23 mouse cellular contexts compared by ENCODE assay signal in the genomic region with DNA sequence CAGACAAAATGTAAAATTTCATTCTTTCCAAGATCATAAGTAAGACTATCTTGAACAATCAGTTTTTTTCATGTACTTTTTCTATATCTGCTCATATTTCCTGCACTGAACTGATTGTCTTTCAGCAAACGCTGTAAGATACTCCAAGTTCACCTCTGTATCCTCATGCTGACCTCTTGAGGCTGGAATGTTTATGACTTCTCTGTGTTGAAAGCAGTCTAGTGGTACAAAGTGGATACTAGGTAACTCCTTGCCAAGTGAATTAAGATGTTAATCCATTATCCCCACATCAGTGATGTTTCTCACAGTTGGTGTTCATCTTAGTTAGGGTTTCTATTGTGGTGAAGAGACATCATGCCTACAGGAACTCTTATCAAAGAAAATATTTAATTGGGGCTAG.
DNase-seq lines count a peak whose midpoint lies in the region; ATAC-seq and TF ChIP-seq lines count a peak whose summit lies in the region.
"Had no signal": no experiment of that assay in that cellular context is flagged by ENCODE, and none has a peak within 500 bp of the region (broad histone marks: within the 10 kb centered on the region; RNA-seq: fewer than 3 reads in every experiment).

No protein-coding gene starts in this region.

- TF ChIP-seq EP300 in heart, postnatal 0 days (IDR thresholded peaks at IDR 0.05; ENCODE audit: low read depth), result no peak
- no peak for TF ChIP-seq EP300 in stomach, postnatal 0 days (optimal IDR thresholded peaks at IDR 0.05)

- peak; percentile 35 for TF ChIP-seq CTCF in heart, postnatal 0 days (IDR thresholded peaks at IDR 0.05; ENCODE audit: low read depth)
- no peak for TF ChIP-seq CTCF in lung, embryonic 14.5 days (IDR thresholded peaks at IDR 0.05; ENCODE audit: low read depth)
- TF ChIP-seq CTCF in stomach, postnatal 0 days (IDR thresholded peaks at IDR 0.05; ENCODE audit: low read depth), result peak; percentile 45

- WGBS in heart, postnatal 0 days, result 37% methylated on average over 1 of the region's 1 CpGs
- WGBS in lung, embryonic 14.5 days, result 47% methylated on average over 1 of the region's 1 CpGs
- 42% methylated on average over 1 of the region's 1 CpGs for WGBS in stomach, postnatal 0 days

- H3K4me2 ChIP-seq in heart, postnatal 0 days (ENCODE audit: low read depth, low read length), result no peak overlapping the region
- H3K4me2 ChIP-seq in lung, embryonic 14.5 days, result no peak overlapping the region
- H3K4me2 ChIP-seq in stomach, postnatal 0 days (replicated peaks; ENCODE audit: low read depth), result no peak overlapping the region
- H3K4me2 ChIP-seq: heart, embryonic 13.5 days; hindbrain, embryonic 15.5 days; intestine, embryonic 15.5 days; midbrain, embryonic 13.5 days; neural tube, embryonic 13.5 days had no signal

- no peaks in the 10 kb centered on the region for H3K9me3 ChIP-seq in heart, postnatal 0 days (replicated peaks; ENCODE audit: control insufficient read depth, low read length)
- no peaks in the 10 kb centered on the region for H3K9me3 ChIP-seq in lung, embryonic 14.5 days (ENCODE audit: low read depth, low read length)
- no peaks in the 10 kb centered on the region for H3K9me3 ChIP-seq in stomach, postnatal 0 days (ENCODE audit: control insufficient read depth, low read length)
- H3K9me3 ChIP-seq: embryonic facial prominence, embryonic 10.5 days; heart, embryonic 13.5 days; hindbrain, embryonic 15.5 days; intestine, embryonic 15.5 days; midbrain, embryonic 13.5 days; neural tube, embryonic 13.5 days had no signal

- H3K4me3 ChIP-seq in heart, postnatal 0 days (ENCODE audit: low read depth, low read length), result no peak overlapping the region
- H3K4me3 ChIP-seq in lung, embryonic 14.5 days (ENCODE audit: low read depth, low read length), result no peak overlapping the region
- H3K4me3 ChIP-seq in stomach, postnatal 0 days (ENCODE audit: low read depth, low read length), result no peak overlapping the region
- H3K4me3 ChIP-seq: embryonic facial prominence, embryonic 10.5 days; heart, embryonic 13.5 days; hindbrain, embryonic 15.5 days; intestine, embryonic 15.5 days; layer of hippocampus, adult 2 months; midbrain, embryonic 13.5 days; myocyte; neural tube, embryonic 13.5 days had no signal

- H3K27ac ChIP-seq in heart, postnatal 0 days (ENCODE audit: low read depth), result no peak overlapping the region
- H3K27ac ChIP-seq in lung, embryonic 14.5 days (ENCODE audit: low read depth), result no peak overlapping the region
- H3K27ac ChIP-seq in stomach, postnatal 0 days (replicated peaks), result no peak overlapping the region
- H3K27ac ChIP-seq: embryonic facial prominence, embryonic 10.5 days; heart, embryonic 13.5 days; hindbrain, embryonic 15.5 days; intestine, embryonic 15.5 days; layer of hippocampus, adult 2 months; midbrain, embryonic 13.5 days; neural tube, embryonic 13.5 days had no signal

- no peaks in the 10 kb centered on the region for H3K36me3 ChIP-seq in heart, postnatal 0 days (replicated peaks; ENCODE audit: control insufficient read depth, insufficient read depth, low read length)
- H3K36me3 ChIP-seq in lung, embryonic 14.5 days (ENCODE audit: insufficient read depth), result no peaks in the 10 kb centered on the region
- no peaks in the 10 kb centered on the region for H3K36me3 ChIP-seq in stomach, postnatal 0 days (ENCODE audit: control insufficient read depth, insufficient read depth, low read length)
- H3K36me3 ChIP-seq: embryonic facial prominence, embryonic 10.5 days; heart, embryonic 13.5 days; hindbrain, embryonic 15.5 days; intestine, embryonic 15.5 days; midbrain, embryonic 13.5 days; neural tube, embryonic 13.5 days had no signal

- no peaks in the 10 kb centered on the region for H3K27me3 ChIP-seq in heart, postnatal 0 days (ENCODE audit: control insufficient read depth, insufficient read depth, low read length)
- no peaks in the 10 kb centered on the region for H3K27me3 ChIP-seq in lung, embryonic 14.5 days (ENCODE audit: insufficient read depth, low read length)
- no peaks in the 10 kb centered on the region for H3K27me3 ChIP-seq in stomach, postnatal 0 days (ENCODE audit: control insufficient read depth, insufficient read depth, low read length)
- H3K27me3 ChIP-seq: heart, embryonic 13.5 days; hindbrain, embryonic 15.5 days; intestine, embryonic 15.5 days; midbrain, embryonic 13.5 days; neural tube, embryonic 13.5 days had no signal

- intact Hi-C loops in heart, postnatal 25 days (cut with DNase I), result no loop called here

- H3K4me1 ChIP-seq in heart, postnatal 0 days (ENCODE audit: control insufficient read depth, insufficient read depth), result no peaks in the 10 kb centered on the region
- H3K4me1 ChIP-seq in lung, embryonic 14.5 days (ENCODE audit: insufficient read depth), result no peaks in the 10 kb centered on the region
- no peaks in the 10 kb centered on the region for H3K4me1 ChIP-seq in stomach, postnatal 0 days (replicated peaks; ENCODE audit: control insufficient read depth, insufficient read depth)
- H3K4me1 ChIP-seq: embryonic facial prominence, embryonic 10.5 days; heart, embryonic 13.5 days; hindbrain, embryonic 15.5 days; intestine, embryonic 15.5 days; midbrain, embryonic 13.5 days; neural tube, embryonic 13.5 days had no signal

- DNase-seq in heart, postnatal 0 days (ENCODE audit: low spot score), result no peak
- DNase-seq in heart, postnatal 25 days (ENCODE audit: low spot score), result no peak
- DNase-seq in lung, embryonic 14.5 days, result peak; percentile 36
- no peak for DNase-seq in lung, postnatal 25 days (ENCODE audit: low spot score)
- DNase-seq in Muller cell, postnatal 12 days (ENCODE audit: inconsistent ontology term), result peak; percentile 9
- DNase-seq in stomach, postnatal 0 days (ENCODE audit: low spot score), result no peak
- DNase-seq in spleen, adult 12 weeks (ENCODE audit: low spot score), result no peak
- DNase-seq: cerebellum, adult 9-11 months; gastrocnemius, postnatal 25 days; heart, adult 18-20 months; heart, postnatal 4 days; lung, postnatal 14 days; right cerebral cortex, postnatal 25 days; thymus, postnatal 14 days had no signal

- H3K9ac ChIP-seq in heart, postnatal 0 days (replicated peaks; ENCODE audit: low read depth, low read length), result no peak overlapping the region
- no peak overlapping the region for H3K9ac ChIP-seq in lung, embryonic 14.5 days
- no peak overlapping the region for H3K9ac ChIP-seq in stomach, postnatal 0 days (ENCODE audit: low read length)
- H3K9ac ChIP-seq: heart, embryonic 13.5 days; hindbrain, embryonic 15.5 days; intestine, embryonic 15.5 days; midbrain, embryonic 13.5 days; neural tube, embryonic 13.5 days had no signal

- ATAC-seq in heart, postnatal 0 days (ENCODE audit: insufficient read depth, low read depth), result no peak
- no peak for ATAC-seq in lung, embryonic 14.5 days (ENCODE audit: insufficient read depth)
- ATAC-seq in stomach, postnatal 0 days (ENCODE audit: low FRiP score, low TSS enrichment), result no peak
- ATAC-seq: forebrain, embryonic 16.5 days; intestine, embryonic 15.5 days; midbrain, embryonic 13.5 days had no signal

Comparison
In these comparisons a context has a peak if more than half of its experiments do, and no peak if none do; other contexts are left out.
1. DNase-seq: peak in lung, embryonic 14.5 days (single experiment) and Muller cell, postnatal 12 days (single experiment); none in heart, postnatal 0 days (single experiment), heart, postnatal 25 days (single experiment), lung, postnatal 25 days (single experiment), stomach, postnatal 0 days (single experiment) and spleen, adult 12 weeks (single experiment).